Comparison of ENCODE assay signal across 13 mouse cellular contexts in genomic region chr3:34552542-34553208, GRCm38 (mm10).
A peak's percentile ranks its signal among the peaks of the same experiment; 100 is the strongest.
DNase-seq lines count a peak whose midpoint lies in the region; ATAC-seq lines count a peak whose summit lies in the region.
"Had no signal": no experiment of that assay in that cellular context is flagged by ENCODE, and none has a peak within 500 bp of the region (broad histone marks: within the 10 kb centered on the region; RNA-seq: fewer than 3 reads in every experiment).

No protein-coding gene starts in this region.

- H3K4me2 ChIP-seq in hindbrain, embryonic 15.5 days: peak overlapping the region; percentile 33
- no peak overlapping the region for H3K4me2 ChIP-seq in hindbrain, embryonic 13.5 days
- H3K4me2 ChIP-seq in midbrain, embryonic 14.5 days (ENCODE audit: low read length): peak overlapping the region; percentile 8; the same call in 1 of the 2 replicates
- no peak overlapping the region for H3K4me2 ChIP-seq in midbrain, embryonic 15.5 days
- peak overlapping the region; percentile 43 for H3K4me2 ChIP-seq in forebrain, embryonic 16.5 days (ENCODE audit: low read length)

- H3K27ac ChIP-seq in hindbrain, embryonic 15.5 days (replicated peaks): no peak overlapping the region
- H3K27ac ChIP-seq in hindbrain, embryonic 13.5 days: no peak overlapping the region
- no peak overlapping the region for H3K27ac ChIP-seq in midbrain, embryonic 14.5 days (replicated peaks; ENCODE audit: low read depth, low read length)
- no peak overlapping the region for H3K27ac ChIP-seq in midbrain, embryonic 15.5 days
- H3K27ac ChIP-seq in forebrain, embryonic 16.5 days (ENCODE audit: low read length): no peak overlapping the region

- no peaks in the 10 kb centered on the region for H3K36me3 ChIP-seq in hindbrain, embryonic 15.5 days
- no peaks in the 10 kb centered on the region for H3K36me3 ChIP-seq in hindbrain, embryonic 13.5 days
- H3K36me3 ChIP-seq in midbrain, embryonic 14.5 days (ENCODE audit: control insufficient read depth, insufficient read depth, low read length): no peaks in the 10 kb centered on the region
- no peaks in the 10 kb centered on the region for H3K36me3 ChIP-seq in midbrain, embryonic 15.5 days (replicated peaks)
- H3K36me3 ChIP-seq in forebrain, embryonic 16.5 days (ENCODE audit: control insufficient read depth, insufficient read depth): no peaks in the 10 kb centered on the region

- no peaks in the 10 kb centered on the region; the same call in 1 of the 2 replicates for H3K27me3 ChIP-seq in hindbrain, embryonic 15.5 days
- H3K27me3 ChIP-seq in hindbrain, embryonic 13.5 days: 0 out of 2 replicates have a peak, but pooled peaks cover 3% of the 10 kb centered on the region
- H3K27me3 ChIP-seq in midbrain, embryonic 14.5 days (ENCODE audit: control insufficient read depth, insufficient read depth, low read length): no peaks in the 10 kb centered on the region
- no peaks in the 10 kb centered on the region for H3K27me3 ChIP-seq in midbrain, embryonic 15.5 days (replicated peaks)
- H3K27me3 ChIP-seq in forebrain, embryonic 16.5 days (replicated peaks; ENCODE audit: control insufficient read depth, insufficient read depth, low read length): no peaks in the 10 kb centered on the region

- H3K9me3 ChIP-seq in hindbrain, embryonic 15.5 days: no peaks in the 10 kb centered on the region
- H3K9me3 ChIP-seq in hindbrain, embryonic 13.5 days: no peaks in the 10 kb centered on the region
- H3K9me3 ChIP-seq in midbrain, embryonic 14.5 days (ENCODE audit: control insufficient read depth, low read length): no peaks in the 10 kb centered on the region
- no peaks in the 10 kb centered on the region for H3K9me3 ChIP-seq in midbrain, embryonic 15.5 days
- no peaks in the 10 kb centered on the region for H3K9me3 ChIP-seq in forebrain, embryonic 16.5 days (ENCODE audit: control insufficient read depth, low read length)

- no peak for DNase-seq in midbrain, embryonic 14.5 days
- DNase-seq: adrenal gland, adult 2 months; B cell, adult 2 months; cerebellum, adult 8-10 months; kidney, postnatal 14 days; right cerebral cortex, postnatal 14 days had no signal

- H3K9ac ChIP-seq in hindbrain, embryonic 15.5 days: no peak overlapping the region
- no peak overlapping the region for H3K9ac ChIP-seq in hindbrain, embryonic 13.5 days
- H3K9ac ChIP-seq in midbrain, embryonic 14.5 days (replicated peaks; ENCODE audit: low read length): no peak overlapping the region
- no peak overlapping the region for H3K9ac ChIP-seq in midbrain, embryonic 15.5 days
- H3K9ac ChIP-seq in forebrain, embryonic 16.5 days (replicated peaks; ENCODE audit: low read depth, low read length): peak overlapping the region; percentile 2; the same call in 1 of the 2 replicates

- no peak for ATAC-seq in hindbrain, embryonic 15.5 days (ENCODE audit: low FRiP score, low read depth)
- no peak for ATAC-seq in hindbrain, embryonic 13.5 days (ENCODE audit: low FRiP score)
- ATAC-seq in midbrain, embryonic 14.5 days (ENCODE audit: low FRiP score, low TSS enrichment): no peak
- no peak for ATAC-seq in midbrain, embryonic 15.5 days (replicated peaks)
- ATAC-seq in forebrain, embryonic 16.5 days: peak; percentile 65
- ATAC-seq in inflammation-experienced regulatory T-cells, adult 6 months: no peak
- ATAC-seq in megakaryocyte, adult 5-6 weeks (ENCODE audit: poor library complexity, severe bottlenecking): no peak
- ATAC-seq: intestine, postnatal 0 days had no signal

- H3K4me3 ChIP-seq in hindbrain, embryonic 15.5 days: no peak overlapping the region
- H3K4me3 ChIP-seq in hindbrain, embryonic 13.5 days: no peak overlapping the region
- H3K4me3 ChIP-seq in midbrain, embryonic 14.5 days (replicated peaks; ENCODE audit: low read depth, low read length): no peak overlapping the region
- no peak overlapping the region for H3K4me3 ChIP-seq in midbrain, embryonic 15.5 days
- H3K4me3 ChIP-seq in forebrain, embryonic 16.5 days (replicated peaks; ENCODE audit: low read length): 0 out of 2 replicates have a peak overlapping the region, but pooled peaks have one; percentile 0

- peaks cover 5% of the 10 kb centered on the region; the same call in 1 of the 2 replicates for H3K4me1 ChIP-seq in hindbrain, embryonic 15.5 days (replicated peaks)
- 0 out of 2 replicates have a peak, but pooled peaks cover 3% of the 10 kb centered on the region for H3K4me1 ChIP-seq in hindbrain, embryonic 13.5 days (replicated peaks)
- no peaks in the 10 kb centered on the region for H3K4me1 ChIP-seq in midbrain, embryonic 14.5 days (ENCODE audit: control insufficient read depth, insufficient read depth, low read length)
- H3K4me1 ChIP-seq in midbrain, embryonic 15.5 days: no peaks in the 10 kb centered on the region
- H3K4me1 ChIP-seq in forebrain, embryonic 16.5 days (replicated peaks; ENCODE audit: control insufficient read depth, insufficient read depth, low read length): peaks cover 8% of the 10 kb centered on the region

- WGBS in hindbrain, embryonic 15.5 days: 54% methylated on average over 17 of the region's 17 CpGs
- 45% methylated on average over 17 of the region's 17 CpGs for WGBS in hindbrain, embryonic 13.5 days
- 62% methylated on average over 17 of the region's 17 CpGs for WGBS in midbrain, embryonic 14.5 days
- 55% methylated on average over 16 of the region's 17 CpGs for WGBS in midbrain, embryonic 15.5 days
- WGBS in forebrain, embryonic 16.5 days: 22% methylated on average over 17 of the region's 17 CpGs

Comparison
In these comparisons a context has a peak if more than half of its experiments do, and no peak if none do; other contexts are left out.
1. H3K4me2 ChIP-seq: peak in hindbrain, embryonic 15.5 days (single experiment), midbrain, embryonic 14.5 days (single experiment) and forebrain, embryonic 16.5 days (single experiment); none in hindbrain, embryonic 13.5 days (single experiment) and midbrain, embryonic 15.5 days (single experiment).